Mouse (Mus musculus): ENCODE data around the gene Gm49395.

Gm49395 gene

GRCm38 (mm10) chr13:115098227-115098626 lies 3.5 kb downstream of the Gm49395 start:
- DNase-seq (ENCODE audit: low spot score) = no peak

- DNase-seq (ENCODE audit: low spot score) = no peak
Observed at GRCm38 (mm10) chr13:115096965-115097364, 4.8 kb downstream of the Gm49395 start.

GRCm38 (mm10) chr13:115096216-115096615 lies 5.5 kb downstream of the Gm49395 start:
- DNase-seq (ENCODE audit: low spot score) = no peak

GRCm38 (mm10) chr13:115095392-115095791 lies 6.3 kb downstream of the Gm49395 start:
- DNase-seq (ENCODE audit: low spot score) = no peak

- no peak for DNase-seq (ENCODE audit: low spot score)
Observed at GRCm38 (mm10) chr13:115091511-115091910, 10.2 kb downstream of the Gm49395 start.

- no peak for DNase-seq (ENCODE audit: low spot score)
Observed at GRCm38 (mm10) chr13:115090977-115091445, 10.7 kb downstream of the Gm49395 start.

GRCm38 (mm10) chr13:115090069-115090976 lies 11.4 kb downstream of the Gm49395 start, which contains the start of gene Pelo:
Gene Pelo (minus strand): TSS chr13:115090186.
- DNase-seq (ENCODE audit: low spot score) = peak; percentile 92

GRCm38 (mm10) chr13:115089395-115090025 lies 12.2 kb downstream of the Gm49395 start:
- DNase-seq (ENCODE audit: low spot score) = peak; percentile 14

GRCm38 (mm10) chr13:115089020-115089394 lies 12.7 kb downstream of the Gm49395 start:
- no peak for DNase-seq (ENCODE audit: low spot score)

GRCm38 (mm10) chr13:115085974-115086373 lies 15.7 kb downstream of the Gm49395 start:
- no peak for DNase-seq (ENCODE audit: low spot score)

GRCm38 (mm10) chr13:115082339-115082738 lies 19.4 kb downstream of the Gm49395 start:
- no peak for DNase-seq (ENCODE audit: low spot score)

- no peak for DNase-seq (ENCODE audit: low spot score)
Observed at GRCm38 (mm10) chr13:115079996-115080585, 21.6 kb downstream of the Gm49395 start.

- no peak for DNase-seq (ENCODE audit: low spot score)
Observed at GRCm38 (mm10) chr13:115078997-115079685, 22.6 kb downstream of the Gm49395 start.

GRCm38 (mm10) chr13:115077346-115078134 lies 24.2 kb downstream of the Gm49395 start:
- DNase-seq (ENCODE audit: low spot score) = no peak

GRCm38 (mm10) chr13:115072386-115072785 lies 29.3 kb downstream of the Gm49395 start:
- DNase-seq (ENCODE audit: low spot score) = no peak

GRCm38 (mm10) chr13:115071431-115071830 lies 30.3 kb downstream of the Gm49395 start:
- DNase-seq (ENCODE audit: low spot score) = no peak

- DNase-seq (ENCODE audit: low spot score) = no peak
Observed at GRCm38 (mm10) chr13:115067968-115068330, 33.8 kb downstream of the Gm49395 start.

GRCm38 (mm10) chr13:115067324-115067967 lies 34.3 kb downstream of the Gm49395 start:
- no peak for DNase-seq (ENCODE audit: low spot score)

GRCm38 (mm10) chr13:115057555-115057954 lies 44.2 kb downstream of the Gm49395 start:
- no peak for DNase-seq (ENCODE audit: low spot score)

GRCm38 (mm10) chr13:115054783-115055182 lies 46.9 kb downstream of the Gm49395 start:
- no peak for DNase-seq (ENCODE audit: low spot score)

GRCm38 (mm10) chr13:115052568-115052967 lies 49.2 kb downstream of the Gm49395 start:
- no peak for DNase-seq (ENCODE audit: low spot score)

All from ovary, postnatal 14 days (tissue).